Mouse (Mus musculus) kidney, adult 9 months (tissue): Measurements from ENCODE around the gene Stk32c.
A peak's percentile ranks its signal among the peaks of the same experiment; 100 is the strongest.

Source experiments
- DNase-seq: peaks from one replicate; pipeline ENCODE4 v3.0.0; 2022

Stk32c gene

DNA sequence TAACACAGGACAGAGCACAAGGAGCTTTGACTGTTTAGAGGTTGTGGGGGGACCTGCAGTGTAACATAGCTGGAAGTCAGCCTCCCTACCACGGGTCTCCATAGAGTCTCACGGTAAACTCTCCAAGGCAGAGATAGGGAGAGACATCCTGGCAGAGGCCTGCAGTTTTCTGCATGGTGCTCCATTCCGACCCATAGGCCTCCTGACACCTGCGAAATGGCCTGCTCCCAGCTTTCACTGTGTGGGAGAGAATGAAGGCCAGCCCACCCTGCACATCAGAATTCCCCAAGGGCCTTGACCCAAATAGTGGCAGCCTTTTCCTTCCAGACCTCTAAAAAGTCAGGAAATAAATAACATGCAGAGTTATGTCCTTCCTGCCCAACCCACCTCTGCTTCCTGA is 22.5 kb downstream of the Stk32c start:
- no peak for DNase-seq

DNA sequence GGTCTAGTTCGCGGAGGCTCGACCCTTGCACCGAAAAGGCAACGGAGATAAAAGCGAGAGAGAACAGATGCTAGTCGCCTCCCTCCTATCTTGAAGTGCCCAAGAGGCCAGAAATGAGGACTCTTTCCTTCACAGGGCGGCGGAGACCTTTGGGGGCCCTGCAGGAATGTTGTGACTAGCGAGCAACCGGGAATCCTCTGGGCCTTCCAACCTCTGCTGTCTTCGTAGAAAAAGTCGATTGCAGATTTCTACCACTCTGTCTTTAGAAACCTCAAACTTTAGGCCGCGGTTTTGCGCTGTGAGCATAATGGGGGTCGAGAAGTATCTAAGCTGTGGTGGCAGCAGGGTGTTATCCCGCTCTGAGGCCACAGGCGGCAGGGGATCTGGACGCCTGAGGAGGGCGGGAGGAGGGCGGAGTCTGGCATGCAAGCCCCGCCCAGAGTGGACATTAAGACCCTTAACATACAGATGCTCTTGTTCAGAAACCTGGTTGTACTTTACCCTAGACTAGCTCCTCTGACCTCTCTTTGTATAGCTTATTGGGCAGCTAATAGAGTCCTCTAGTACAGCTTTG is 24.4 kb downstream of the Stk32c start:
- DNase-seq = no peak

DNA sequence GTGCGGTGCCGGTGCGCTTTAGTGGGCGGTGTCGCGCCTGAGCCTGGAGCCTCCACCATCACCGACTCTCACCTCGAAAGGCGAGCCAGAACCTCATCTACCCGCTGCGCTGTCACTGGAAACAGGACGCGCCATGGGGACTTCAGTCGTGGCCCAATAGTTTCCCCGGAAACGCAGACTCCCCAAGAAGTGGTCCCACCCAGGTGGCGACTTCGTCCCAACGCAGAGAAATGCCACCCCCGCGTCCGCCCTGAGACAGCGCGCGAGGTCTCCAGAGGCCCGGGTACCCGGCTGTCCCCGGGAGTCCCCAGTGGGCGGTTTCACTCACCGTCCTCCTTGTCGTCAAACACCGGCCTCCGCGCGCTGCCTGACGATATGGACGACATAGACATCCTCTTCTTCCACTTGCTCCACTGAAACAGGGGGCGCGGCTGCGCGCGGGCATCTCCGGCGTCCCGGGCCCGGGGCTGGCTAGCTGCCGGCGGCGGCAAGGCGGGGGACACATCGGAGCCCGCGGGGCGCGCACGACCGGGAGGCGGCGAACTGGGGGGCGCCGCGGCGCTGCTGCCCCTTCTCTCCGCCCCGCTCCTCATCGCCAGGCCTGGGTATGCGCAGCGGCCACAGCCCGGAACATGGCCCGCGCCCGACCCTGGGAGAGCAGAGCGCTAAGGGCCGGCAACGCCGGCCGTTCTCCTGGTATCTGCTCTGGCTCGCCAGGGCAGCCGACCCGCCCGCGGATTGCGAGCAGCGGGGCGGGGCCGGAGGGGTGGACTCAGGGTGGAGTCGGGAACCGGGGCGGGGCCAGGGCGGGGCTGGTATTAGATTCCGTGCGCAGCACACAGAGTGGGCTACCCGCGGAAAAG is 25.1 kb downstream of the Stk32c start:
- DNase-seq = peak; percentile 54

DNA sequence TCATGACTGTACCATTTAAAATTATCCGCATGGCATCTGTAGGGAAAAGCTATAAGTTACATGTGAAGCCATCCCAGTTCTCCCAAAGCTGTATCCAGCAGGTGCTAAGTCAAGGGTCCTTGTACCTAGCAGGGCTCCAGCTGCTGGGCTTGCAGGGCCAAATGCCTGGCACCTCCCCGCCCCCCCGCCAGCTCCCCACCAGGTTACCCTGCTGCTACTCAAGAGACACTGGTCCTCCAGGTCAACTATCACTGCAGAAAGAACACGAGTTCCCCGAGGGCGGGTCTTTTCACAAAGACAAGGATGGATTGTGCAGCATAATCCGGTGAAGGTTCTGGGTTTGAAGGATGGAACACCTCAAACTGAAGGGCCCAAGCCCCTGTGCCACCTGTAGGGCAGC is 25.8 kb downstream of the Stk32c start:
- DNase-seq = no peak

DNA sequence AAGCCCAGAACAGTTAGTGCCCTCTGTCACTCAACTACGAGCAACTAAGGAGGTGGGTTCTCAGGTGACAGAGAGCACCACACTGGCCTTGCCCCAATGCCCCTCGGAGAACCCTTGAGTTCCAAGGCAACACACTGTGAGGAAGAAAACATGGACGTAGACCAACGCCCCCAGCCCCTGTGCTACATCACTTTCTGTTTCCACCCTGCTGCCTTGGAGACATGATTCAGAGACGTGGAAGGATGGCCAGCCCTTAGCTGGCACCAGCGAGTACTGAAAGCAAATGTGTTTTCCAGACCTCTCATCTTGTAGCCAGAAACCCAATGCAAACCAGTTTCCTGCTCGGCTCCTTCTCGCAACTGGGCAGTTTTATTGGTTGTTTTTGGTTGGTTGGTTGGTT is 26.7 kb downstream of the Stk32c start:
- no peak for DNase-seq

DNA sequence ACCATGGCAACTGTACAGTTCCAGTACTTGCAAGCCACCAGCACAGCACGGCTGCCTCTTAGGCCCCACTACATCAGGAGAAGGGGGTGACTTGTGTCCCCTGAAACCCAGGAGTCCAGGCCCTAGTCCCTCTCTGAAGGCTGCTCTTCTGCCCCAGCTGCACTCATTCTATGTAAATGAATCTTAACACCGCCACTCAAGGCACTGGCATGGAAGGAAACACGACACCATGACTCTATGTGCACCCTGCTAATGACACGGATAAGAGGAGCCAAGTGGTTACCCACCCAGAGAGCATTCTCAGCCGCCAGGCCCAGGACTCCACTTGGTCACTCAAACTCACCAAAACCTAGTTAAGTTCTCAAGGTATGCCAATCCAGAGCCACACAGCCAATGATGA is 27.1 kb downstream of the Stk32c start:
- DNase-seq = no peak

DNA sequence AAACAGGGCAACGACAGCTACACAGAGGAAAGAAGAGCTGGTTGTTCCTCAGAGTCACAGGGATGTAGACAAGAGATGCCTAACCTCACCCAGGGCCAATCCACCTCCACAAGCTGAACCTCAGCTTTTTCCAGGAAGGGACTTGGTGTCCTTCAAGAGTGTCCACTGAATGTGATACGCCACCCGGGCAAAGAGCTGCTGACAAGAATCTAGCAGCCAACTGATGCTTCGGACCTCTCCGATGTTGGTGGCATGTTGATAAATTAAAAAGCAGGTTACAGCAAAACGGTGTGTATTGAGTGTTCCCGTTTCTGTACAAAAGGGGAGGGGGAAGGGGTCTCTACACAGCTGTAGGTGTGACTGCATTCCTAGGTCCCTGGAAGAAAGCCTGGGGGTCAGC is 28.3 kb downstream of the Stk32c start:
- DNase-seq = no peak

DNA sequence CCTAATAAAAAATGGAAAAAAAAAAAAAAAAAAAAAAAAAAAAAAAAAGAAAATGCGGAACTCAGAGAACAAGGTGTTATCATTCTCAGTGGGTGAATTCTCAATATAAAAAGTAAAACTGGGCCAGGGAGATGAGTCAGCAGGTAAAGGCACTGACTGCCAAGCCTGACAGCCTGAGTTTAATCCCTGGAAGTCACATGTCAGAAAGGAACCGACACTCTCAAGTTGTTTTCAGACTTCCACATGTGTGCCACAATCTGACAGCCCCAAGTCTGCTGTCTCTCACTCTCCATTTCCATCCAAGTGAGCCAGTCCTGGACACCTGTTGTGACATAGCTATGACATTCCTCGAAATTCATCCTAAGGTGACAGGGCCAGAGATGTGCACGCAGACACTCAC is 28.7 kb downstream of the Stk32c start:
- no peak for DNase-seq

DNA sequence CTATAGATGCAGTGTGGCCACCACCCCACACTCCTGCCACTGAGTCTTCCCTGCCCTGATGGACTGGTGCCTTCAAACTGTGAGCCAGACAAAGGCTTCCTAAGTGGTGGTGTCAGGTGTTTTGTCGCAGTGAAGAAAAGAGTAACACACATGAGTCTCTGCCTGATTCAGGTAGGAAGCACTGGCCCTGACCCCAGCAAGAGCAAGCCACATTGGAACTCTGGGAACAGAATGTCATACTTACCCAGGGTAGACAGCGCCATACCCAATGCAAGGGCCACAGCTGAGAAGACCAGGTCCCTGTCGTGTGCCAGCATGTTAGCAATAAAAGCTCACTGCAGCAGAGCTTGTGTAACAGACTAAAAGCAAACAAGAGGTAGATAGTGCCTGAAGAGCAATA is 33.0 kb downstream of the Stk32c start:
- no peak for DNase-seq

DNA sequence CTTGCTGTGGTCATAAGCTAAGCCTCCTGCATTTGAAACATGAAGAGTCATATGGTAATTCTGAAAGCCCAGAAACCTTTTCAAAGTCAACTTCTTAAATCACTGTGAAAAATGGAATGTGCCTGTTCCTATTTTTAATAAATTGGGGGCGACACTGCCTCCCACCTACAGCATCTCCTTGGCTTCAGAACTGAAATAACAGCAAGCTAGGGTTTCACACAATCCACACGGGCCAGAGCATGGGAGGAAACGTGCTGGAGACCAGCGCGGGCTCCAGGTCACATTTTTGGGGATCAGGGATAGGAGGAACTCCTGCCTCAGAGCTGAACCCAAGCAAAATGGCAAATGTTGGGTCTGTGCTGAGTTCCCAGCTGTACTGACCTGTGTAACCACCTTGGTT is 33.8 kb downstream of the Stk32c start:
- DNase-seq = no peak

DNA sequence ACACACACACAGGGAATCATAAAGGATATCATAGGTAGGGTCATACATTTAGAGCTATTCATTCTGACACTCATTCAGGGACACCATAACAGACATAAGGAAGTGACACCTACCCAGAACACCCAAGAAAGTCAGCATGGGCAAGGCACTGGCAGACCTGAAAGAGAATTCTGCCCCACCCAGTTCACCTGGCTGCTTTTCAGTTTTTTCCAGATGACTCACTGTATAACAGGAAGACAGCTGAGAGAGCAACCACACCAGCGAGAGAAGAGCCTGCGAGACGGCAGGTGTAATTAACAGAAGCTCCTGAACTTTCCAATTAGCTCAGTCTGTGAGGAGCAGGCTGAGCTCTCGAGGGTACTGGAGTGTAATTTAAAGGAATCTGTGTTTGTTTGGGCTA is 44.0 kb downstream of the Stk32c start:
- no peak for DNase-seq

DNA sequence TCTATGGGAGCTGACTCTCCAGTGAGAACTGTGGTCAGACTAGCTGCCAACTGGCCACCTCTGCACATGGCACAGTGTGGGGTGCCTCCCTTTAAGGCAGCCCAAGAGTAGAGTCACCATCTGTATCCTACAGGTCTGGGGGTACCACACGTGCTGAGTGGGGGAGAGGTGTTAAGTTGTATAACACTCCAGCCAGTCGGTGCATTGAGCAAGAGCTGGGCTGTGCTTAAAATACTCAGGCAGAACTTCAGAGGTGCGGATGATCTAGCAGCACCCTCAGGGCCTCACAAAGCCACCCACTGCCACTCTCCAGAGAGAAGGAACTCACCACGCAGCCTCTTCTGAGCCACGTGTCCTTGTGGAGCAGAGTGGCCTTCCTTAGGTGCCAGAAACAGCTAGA is 48.7 kb downstream of the Stk32c start:
- no peak for DNase-seq

DNA sequence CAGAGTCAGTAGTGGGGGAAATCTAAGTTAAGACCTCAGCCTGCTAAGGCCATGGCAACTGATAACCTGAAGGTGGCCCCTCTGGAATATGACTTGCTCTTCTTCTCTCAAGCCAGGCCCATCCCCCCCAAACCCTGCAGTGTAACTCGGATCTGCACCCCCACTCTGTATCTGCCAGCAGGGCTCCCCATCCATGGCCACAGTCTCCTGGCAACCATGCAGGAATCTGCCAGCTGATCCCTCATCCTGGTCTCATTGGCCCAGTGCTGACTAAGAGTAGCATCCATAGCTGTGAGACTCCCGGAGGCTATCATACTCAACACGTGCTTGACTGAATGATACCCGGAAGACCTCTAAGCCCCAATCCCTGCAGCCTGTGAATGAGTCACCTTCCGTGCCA is 54.2 kb downstream of the Stk32c start:
- no peak for DNase-seq

DNA sequence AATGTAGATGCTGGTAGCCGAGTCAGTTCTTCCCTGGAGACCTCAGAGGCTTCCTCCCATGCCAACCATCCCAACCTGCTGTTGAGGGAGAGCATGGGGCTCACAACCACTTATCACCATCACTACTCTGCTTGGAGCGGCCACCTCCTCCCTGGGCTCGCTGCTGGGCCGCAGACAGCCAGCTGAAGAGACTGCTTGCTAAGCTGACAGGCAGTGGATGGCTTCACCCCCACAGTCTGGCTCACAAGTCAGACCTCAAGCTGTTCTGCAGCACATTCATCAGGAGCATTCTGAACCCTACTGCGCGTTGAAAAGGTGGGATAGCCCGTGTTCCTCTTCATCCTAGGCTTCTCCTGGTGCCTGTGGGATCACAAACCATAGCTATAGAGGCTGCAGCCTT is 54.6 kb downstream of the Stk32c start:
- DNase-seq = no peak

DNA sequence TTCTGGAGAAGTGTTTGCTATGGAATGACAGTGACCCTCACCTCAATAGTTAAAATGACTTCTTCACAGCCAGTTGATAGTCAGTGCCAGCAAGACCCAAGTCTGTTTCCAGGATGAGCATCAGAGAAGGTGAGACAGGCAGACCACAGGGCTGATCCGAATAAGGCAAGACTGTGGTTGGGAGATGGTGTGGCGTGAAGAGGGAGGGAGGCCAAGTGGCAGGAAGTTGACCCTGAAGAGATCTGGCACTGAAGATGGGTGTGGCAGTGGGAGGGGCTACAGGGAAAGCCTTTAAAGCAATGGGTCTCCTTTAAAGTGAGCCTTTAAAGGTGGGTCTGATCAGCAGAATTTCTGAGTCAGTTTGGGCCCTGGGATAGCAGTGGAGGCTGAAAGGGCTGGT is 55.6 kb downstream of the Stk32c start:
- no peak for DNase-seq

DNA sequence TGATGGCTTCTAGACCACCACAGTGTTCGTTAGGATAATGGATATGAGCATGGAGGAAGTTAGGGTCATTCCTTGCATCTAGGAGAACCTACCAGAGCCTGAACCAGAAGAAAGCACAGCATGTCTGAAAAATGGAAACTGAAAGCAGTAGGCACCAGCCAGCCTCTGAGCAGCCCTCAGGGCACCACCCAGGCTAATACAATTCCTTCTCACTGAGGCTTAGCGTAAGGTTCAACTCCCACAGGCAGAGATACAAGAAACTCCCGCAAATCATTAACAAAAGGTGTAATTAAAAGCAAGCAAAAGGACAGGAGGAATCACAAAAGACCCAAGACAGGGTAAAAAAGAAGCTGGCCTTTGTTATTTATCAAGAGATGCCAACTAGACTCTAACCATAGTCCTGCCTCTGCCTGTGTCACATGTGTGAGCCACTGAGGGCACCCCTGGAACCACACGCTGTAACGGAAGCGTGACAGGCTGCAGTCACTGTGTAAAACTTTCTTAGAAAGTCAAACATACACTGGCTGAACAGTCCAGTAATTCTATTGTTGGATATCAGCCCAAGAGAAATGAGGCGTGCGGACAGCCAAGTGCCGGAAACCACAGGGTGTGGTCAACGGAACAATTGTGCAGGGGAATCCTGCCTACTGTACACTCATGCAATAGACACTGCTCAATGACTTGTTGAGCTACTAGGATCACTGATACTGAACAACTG is 56.6 kb downstream of the Stk32c start:
- peak; percentile 58 for DNase-seq

DNA sequence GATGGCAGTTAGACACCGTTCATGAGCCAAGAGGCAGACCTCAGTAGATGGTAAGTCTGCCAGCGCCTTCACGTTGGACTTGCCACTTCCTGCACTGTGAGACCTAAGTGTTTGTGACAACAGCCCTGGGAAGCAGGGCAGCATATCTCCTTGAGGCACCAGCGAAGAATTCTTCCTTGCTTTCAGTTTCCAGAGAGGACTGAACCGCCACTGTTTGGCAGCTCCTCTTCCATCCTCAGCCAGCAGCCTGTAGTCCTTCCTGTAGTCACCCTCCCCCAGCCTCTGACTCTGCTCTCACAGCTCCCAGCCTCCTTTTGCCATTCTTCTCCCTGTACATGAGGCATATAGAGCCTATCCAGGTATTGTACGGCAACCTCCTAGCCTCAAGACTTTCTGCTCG is 60.2 kb downstream of the Stk32c start:
- peak; percentile 24 for DNase-seq

DNA sequence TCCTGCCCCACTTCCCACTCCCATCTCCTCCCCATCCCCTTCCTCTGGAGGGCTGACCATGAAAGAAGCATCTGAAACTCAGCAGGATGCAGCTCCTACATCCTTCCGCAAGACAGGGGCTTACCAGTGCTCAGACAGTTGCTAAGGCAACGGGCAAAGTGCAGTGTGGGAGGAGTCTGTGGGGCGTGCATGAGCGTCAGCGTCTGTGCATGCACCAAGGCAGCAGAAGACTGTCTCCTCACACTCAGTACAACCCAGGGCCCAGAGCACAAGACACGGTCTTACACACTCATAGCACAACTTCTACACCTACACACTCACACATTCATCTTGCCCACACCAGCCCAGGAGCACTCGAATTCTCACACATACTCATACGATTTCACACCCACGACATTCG is 62.0 kb downstream of the Stk32c start:
- DNase-seq = peak; percentile 57

DNA sequence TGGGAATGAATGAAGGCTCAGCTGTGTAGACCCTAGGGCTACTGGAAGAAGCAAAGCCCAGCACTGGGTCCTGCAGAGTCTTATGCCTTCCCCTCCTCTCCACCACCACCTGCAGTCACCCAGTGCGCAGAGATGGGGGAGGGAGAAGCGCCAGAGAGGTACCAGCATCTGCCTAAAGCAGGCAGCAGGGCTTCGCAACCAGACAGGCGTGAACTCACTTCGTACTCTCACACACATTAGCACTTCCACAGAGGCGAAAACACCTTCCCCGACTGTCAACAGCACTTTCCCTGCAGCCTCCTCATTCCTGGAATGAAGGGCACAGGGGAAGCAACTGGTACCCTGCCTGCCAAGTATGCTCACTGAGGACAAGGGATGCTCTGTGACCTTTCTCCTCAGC is 63.7 kb downstream of the Stk32c start:
- DNase-seq = no peak

DNA sequence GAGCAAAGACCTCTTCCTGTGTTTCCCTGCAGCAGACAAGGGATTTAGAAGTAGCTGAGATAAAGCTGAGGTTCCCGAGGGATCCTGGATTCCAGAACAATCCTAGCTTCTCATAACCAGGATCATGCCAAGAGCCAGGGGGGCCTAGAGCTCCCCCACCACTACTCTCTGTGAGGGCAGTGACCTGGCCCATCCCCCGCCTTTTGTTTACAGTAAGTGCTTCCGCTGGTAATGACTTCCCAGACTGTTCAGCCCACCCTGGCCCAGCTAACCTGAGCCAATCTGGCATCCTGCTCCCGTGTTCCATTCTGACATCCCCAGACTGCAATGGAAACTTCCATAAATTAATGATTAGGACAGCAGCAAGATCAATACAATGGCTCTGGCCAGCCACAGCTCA is 65.7 kb downstream of the Stk32c start:
- no peak for DNase-seq

DNA sequence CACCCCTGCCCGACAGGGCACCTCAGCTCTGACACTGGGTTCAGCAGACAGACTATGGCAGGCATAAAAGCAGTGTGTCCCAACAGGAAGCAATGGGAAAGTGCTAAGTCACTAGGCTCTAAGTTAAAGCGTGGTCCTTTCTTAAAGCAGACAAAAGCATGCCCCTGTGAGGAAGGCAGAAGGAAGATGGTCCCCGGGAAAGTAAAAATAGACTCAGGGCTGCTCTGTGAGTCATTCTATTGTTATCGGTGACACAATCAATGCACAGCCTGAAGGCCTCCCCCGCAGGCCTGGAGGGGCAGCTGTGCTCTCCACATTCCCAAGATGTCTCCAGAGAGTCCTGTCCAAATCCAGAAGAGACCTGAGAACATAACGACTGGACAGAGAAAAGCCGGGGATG is 67.2 kb downstream of the Stk32c start:
- DNase-seq = no peak

DNA sequence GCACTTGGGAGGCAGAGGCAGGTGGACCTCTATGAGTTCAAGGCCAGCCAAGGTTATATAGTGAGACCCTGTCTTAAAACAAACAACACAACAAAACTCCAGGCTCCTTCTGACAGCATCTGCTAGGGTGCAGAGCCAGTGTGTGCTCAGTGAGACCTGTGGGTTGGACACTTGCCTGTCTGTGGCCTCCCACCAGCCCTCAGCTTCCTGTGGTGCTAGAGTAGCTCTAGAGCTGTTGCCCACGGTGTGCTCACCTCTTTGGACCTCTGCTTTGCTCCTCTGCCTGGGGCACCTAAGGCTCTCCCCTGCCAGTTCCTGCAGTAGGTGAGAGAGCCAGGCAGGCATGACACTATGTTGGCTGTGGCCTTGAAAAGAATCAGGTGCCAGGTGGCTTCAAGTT is 69.3 kb downstream of the Stk32c start:
- DNase-seq = no peak

DNA sequence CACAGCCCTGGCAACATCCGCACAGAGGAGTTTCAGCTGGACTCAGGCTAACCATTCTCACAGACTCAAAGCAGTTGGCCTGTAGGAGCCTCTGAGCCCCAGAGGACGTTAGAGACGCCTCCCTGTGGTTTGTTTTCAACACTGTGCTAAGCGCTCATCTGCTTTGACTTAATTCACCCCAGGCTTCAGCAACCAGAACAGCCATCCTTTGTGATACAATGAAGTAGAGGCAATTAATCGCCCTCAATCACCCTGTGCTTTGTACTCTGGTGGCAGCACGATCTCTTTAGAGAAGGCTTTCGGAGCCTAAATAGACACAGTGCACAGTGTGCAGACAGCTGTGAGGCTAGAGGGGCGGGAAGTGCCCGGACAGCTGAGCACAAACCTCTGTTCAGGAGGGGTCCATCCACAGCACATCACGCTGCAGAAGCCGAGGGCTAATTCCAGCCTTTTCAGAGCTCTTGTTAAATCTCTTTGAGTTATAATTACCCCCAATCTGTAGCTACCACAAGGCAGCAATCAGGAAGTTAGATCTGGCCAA is 73.1 kb downstream of the Stk32c start:
- DNase-seq = no peak

DNA sequence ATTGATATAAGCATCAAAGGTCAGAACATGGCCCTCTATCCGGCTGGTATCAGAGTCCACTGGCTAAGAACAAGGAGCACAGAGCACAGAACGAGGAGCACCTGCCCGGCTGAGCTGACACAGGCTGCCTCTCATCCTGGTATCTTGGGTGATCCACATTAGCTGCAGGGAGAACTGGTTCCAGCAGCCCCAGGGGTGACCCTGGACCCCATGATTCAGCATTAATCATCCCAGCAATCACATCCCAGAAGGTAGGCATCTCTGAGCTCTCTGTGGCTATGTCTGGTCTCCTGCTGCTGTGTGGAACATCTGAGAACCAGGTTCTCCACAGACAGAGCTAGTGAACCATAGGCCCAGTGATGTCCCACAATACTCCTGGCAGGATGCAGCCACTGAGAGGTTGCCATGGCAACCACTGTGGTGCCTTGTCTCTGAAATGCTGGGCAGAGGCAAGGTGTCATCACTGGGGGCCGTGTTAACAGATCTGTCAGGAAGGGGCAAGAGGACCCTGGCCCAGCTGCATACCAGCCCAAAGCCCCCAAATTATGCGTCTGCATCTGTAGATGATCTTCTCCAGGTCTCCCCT is 76.1 kb downstream of the Stk32c start:
- no peak for DNase-seq
